Mouse (Mus musculus): Measurements from ENCODE around the gene Sdhaf1. TPM values are rescaled to one million over a fixed set of nuclear protein-coding genes. Genes with fewer than 3 reads are reported as not detected.

The Sdhaf1 gene
- polyA plus RNA-seq, 1 experiment from 2014 or later = 4.6 TPM

DNA sequence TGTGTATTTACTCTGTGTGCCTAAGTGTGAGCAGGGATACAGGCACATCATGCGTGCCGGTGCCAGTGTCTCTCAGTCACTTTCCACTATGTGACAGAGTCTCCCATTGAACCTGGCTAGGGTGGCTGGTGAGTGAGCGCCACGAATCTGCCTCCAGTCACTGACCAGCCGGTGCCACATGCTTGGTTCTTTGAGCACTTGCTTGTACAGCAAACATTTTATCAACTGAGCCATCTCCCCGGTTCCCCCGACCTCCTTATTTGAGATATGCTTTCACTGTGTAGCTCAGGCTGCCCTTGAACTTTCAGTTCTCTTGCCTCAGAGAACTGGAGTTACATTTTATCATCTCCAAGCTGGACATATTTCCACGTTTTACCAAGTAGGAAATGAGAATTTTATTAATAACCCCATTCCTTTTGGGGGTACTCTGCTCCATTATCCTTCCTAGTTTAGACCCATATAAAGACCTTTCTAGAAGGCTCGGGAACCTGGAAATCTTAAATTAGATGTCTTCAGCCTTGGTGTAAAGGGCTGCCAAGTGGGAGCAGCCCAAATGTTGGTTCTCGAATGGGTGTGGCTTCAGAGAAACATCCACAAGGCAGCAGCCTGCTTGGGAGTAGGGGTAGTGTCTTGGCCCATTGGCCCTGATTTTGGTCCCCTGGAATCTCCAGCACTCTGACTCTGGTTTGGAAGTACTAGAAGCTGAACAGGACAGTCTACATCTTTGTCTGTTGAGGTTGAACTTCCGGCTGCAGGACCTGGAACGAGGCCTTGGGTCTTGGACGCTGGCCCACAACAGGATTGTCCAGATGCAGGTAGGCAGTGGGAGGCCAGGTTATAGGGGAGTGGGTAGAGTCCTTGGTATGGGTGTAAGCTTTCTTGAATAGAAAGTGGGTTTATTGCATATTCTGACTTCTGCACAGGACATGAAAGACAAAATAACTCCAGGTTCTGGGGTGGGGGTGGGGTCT is 7.9 kb downstream of the Sdhaf1 start:
- H3K27ac ChIP-seq = no peak overlapping the region
- H3K4me3 ChIP-seq (ENCODE audit: inconsistent target) = no peak overlapping the region
- no peaks in the 10 kb centered on the region for H3K79me2 ChIP-seq (ENCODE audit: inconsistent target)
- H3K36me3 ChIP-seq (ENCODE audit: inconsistent target) = 0 out of 2 replicates have a peak, but pooled peaks cover 8% of the 10 kb centered on the region
- 88% methylated on average over 13 of the region's 13 CpGs for WGBS (ENCODE audit: missing documents)

- 0 out of 2 replicates have a peak, but pooled peaks cover 8% of the 10 kb centered on the region for H3K36me3 ChIP-seq (ENCODE audit: inconsistent target)
- H3K79me2 ChIP-seq (ENCODE audit: inconsistent target) = no peaks in the 10 kb centered on the region
- no peak within 1 kb of the TSS for H3K27ac ChIP-seq
- no peak within 1 kb of the TSS for H3K4me3 ChIP-seq (ENCODE audit: inconsistent target)
- WGBS (ENCODE audit: missing documents) = 60% methylated on average over 8 of the region's 9 CpGs
These were observed 9.0 kb downstream of the Sdhaf1 start, which contains the start of gene Syne4 for GRCm38 (mm10) chr7:30314721-30315155. Syne4 (plus strand) TSS chr7:30314807.

DNA sequence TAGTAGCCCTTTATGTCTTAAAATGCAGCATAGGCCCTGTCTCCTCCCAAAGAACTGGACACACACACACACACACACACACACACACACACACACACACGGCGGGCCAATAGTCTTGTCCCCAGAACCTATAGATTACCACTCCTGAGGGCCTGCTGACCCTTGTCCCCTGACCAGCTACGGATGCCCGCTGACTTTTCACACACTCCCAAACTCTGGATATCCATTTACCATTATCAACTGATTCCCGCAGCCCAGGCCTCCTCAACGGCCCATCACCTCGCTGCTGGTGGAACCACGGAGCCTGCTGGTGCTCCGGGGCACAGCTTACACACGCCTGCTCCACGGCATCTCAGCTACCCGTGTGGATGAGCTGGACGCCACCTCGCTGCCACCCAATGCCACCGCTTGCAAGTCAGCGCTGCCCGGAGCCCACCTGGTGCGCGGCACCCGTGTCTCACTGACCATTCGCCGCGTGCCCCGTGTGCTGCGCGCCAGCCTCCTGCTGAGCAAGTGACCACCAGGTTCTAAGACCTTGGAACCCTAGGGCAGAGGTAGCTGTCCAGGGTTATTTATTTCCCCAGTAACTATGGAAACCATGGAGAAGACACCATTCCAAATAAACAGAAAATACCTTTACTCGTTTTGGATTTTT is 9.9 kb downstream of the Sdhaf1 start:
- Histone ChIP-seq H3K79me2 (ENCODE audit: inconsistent target) (peaks cover 3% of the 10 kb centered on the region; the same call in 1 of the 2 replicates), H3K36me3 (ENCODE audit: inconsistent target) (0 out of 2 replicates have a peak, but pooled peaks cover 8% of the 10 kb centered on the region), H3K4me3 (ENCODE audit: inconsistent target) (no peak overlapping the region), H3K27ac (no peak overlapping the region)
- 93% methylated on average over 26 of the region's 27 CpGs for WGBS (ENCODE audit: missing documents)

GRCm38 (mm10) chr7:30310136-30310535 is 13.6 kb downstream of the Sdhaf1 start:
- H3K27ac ChIP-seq = no peak overlapping the region
- WGBS (ENCODE audit: missing documents) = 86% methylated on average over 12 of the region's 12 CpGs
- peaks cover 4% of the 10 kb centered on the region; the same call in 1 of the 2 replicates for H3K79me2 ChIP-seq (ENCODE audit: inconsistent target)
- H3K36me3 ChIP-seq (ENCODE audit: inconsistent target) = 0 out of 2 replicates have a peak, but pooled peaks cover 8% of the 10 kb centered on the region
- no peak overlapping the region for H3K4me3 ChIP-seq (ENCODE audit: inconsistent target)

DNA sequence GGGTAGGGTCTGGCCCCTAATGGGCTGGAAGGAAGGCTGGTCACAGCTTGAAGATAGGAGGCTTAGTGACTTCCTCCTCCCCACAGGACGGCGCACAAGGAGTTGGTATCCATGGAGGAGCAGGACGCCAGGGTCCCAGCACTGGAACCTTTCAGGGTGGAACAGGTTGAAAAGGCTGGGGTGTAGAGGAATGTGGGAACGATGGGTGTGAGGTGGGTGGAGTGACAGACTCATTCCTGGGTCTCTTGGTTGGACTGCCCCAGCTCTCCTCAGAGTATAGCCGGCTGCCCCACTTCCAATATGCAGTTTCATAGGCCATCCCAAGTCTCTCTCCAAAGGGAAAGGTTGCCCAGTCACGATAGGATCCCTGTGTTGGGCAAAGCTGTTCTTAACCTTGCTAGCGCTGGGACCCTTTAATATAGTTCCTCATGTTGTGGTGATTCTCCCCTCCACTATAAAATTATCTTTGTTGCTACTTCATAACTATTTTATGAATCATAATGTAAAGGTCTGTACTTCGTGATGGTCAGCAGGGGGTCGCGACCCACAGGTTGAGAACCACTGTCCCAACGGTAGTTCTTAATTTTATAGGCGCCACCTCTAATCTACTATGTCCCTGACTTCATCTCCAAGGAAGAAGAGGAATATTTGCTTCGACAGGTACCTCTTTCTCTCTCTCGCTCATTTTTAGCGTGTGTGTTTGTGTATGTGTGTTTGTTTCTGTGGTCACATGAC is 14.1 kb downstream of the Sdhaf1 start:
- WGBS (ENCODE audit: missing documents) = 63% methylated on average over 15 of the region's 15 CpGs
- Histone ChIP-seq H3K4me3 (ENCODE audit: inconsistent target) (peak overlapping the region; percentile 96), H3K36me3 (ENCODE audit: inconsistent target) (0 out of 2 replicates have a peak, but pooled peaks cover 8% of the 10 kb centered on the region), H3K27ac (peak overlapping the region; percentile 21; the same call in 1 of the 2 replicates), H3K79me2 (ENCODE audit: inconsistent target) (peaks cover 4% of the 10 kb centered on the region; the same call in 1 of the 2 replicates)

GRCm38 (mm10) chr7:30308076-30309005 is 15.4 kb downstream of the Sdhaf1 start, which contains the start of gene Alkbh6:
Alkbh6 (plus strand) TSS chr7:30308717.
- peak within 1 kb of the TSS; percentile 96 for H3K4me3 ChIP-seq (ENCODE audit: inconsistent target)
- peaks cover 4% of the 10 kb centered on the region; the same call in 1 of the 2 replicates for H3K79me2 ChIP-seq (ENCODE audit: inconsistent target)
- 0 out of 2 replicates have a peak, but pooled peaks cover 8% of the 10 kb centered on the region for H3K36me3 ChIP-seq (ENCODE audit: inconsistent target)
- peak within 1 kb of the TSS; percentile 31 for H3K27ac ChIP-seq
- WGBS (ENCODE audit: missing documents) = 6% methylated on average over 27 of the region's 27 CpGs

DNA sequence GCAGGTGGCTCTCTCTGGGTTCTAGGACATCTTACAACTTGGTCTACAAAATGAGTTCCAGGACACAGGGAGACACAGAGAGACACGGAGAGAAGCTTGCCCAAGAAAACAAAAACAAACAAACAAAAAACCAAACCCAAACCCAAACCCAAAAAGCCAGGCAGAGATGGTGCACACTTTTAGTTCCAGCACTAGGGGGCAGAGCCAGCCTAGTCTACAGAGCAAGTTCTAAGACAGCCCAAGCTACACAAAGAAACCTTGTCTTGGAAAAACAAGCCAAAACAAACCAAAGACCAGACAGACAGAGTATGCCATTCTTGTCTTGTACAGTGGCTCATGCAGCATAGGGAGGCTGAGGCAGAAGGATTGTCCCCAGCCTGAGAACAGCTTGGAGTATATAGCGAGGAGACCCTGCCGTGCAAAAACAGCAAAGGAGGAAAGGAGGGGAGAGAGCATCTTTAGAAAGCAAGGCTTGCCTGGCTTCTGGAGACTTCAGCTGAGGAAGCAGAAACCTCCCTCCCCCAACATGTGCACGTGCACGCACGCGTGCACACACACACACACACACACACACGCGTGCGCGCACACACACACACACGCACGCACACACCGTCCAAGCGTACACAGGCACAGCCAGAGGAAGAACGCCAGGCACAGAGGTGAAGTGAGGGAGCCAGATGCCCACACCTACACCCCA is 17.5 kb downstream of the Sdhaf1 start:
- H3K27ac ChIP-seq = no peak overlapping the region
- peaks cover 4% of the 10 kb centered on the region; the same call in 1 of the 2 replicates for H3K79me2 ChIP-seq (ENCODE audit: inconsistent target)
- no peaks in the 10 kb centered on the region for H3K36me3 ChIP-seq (ENCODE audit: inconsistent target)
- 90% methylated on average over 9 of the region's 16 CpGs for WGBS (ENCODE audit: missing documents)
- H3K4me3 ChIP-seq (ENCODE audit: inconsistent target) = no peak overlapping the region

DNA sequence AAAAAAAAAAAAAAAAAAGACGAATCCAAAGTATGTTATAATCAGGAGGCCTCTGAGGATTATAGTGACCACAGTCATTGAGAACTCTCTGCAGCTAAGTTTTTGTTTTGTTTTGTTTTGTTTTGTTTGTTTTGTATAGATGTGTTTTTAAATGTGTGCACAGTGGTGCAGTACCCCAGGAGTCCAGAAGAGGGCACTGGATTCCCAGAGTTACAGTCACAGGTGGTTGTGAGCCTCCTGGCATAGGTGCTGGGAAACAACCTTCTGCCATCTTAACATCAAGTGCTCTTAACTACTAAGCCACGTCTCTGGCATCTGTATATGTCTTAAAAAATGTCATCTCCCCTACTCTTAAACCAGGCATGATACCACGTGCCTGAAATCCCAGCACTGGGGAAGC is 22.8 kb downstream of the Sdhaf1 start:
- H3K79me2 ChIP-seq (ENCODE audit: inconsistent target) = no peaks in the 10 kb centered on the region
- H3K4me3 ChIP-seq (ENCODE audit: inconsistent target) = no peak overlapping the region
- WGBS (ENCODE audit: missing documents) = 80% methylated on average over 2 of the region's 3 CpGs
- H3K36me3 ChIP-seq (ENCODE audit: inconsistent target) = no peaks in the 10 kb centered on the region
- H3K27ac ChIP-seq = no peak overlapping the region

DNA sequence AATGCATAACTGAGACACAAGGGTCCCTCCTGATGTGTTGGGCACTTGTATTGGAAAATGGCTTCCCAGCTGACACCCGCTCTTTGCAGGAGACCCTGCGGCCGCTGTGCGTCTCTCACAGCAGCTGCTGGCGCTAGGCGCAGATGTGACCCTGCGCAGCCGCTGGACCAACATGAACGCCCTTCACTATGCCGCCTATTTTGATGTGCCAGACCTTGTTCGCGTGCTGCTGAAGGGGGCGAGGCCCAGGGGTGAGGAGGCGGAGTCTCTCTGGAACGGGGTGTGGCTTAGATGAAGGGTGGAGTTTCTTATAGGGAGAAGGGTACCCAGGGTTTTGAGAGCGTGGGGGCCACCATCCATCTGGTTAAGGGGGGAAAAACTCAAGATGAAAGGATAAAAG is 26.4 kb downstream of the Sdhaf1 start:
- no peaks in the 10 kb centered on the region for H3K79me2 ChIP-seq (ENCODE audit: inconsistent target)
- WGBS (ENCODE audit: missing documents) = 92% methylated on average over 14 of the region's 16 CpGs
- no peaks in the 10 kb centered on the region for H3K36me3 ChIP-seq (ENCODE audit: inconsistent target)
- no peak overlapping the region for H3K4me3 ChIP-seq (ENCODE audit: inconsistent target)
- H3K27ac ChIP-seq = no peak overlapping the region

GRCm38 (mm10) chr7:30296816-30297215 is 26.9 kb downstream of the Sdhaf1 start:
- Histone ChIP-seq H3K27ac (no peak overlapping the region), H3K36me3 (ENCODE audit: inconsistent target) (no peaks in the 10 kb centered on the region), H3K4me3 (ENCODE audit: inconsistent target) (no peak overlapping the region), H3K79me2 (ENCODE audit: inconsistent target) (no peaks in the 10 kb centered on the region)
- 92% methylated on average over 11 of the region's 15 CpGs for WGBS (ENCODE audit: missing documents)

- Histone ChIP-seq H3K4me3 (ENCODE audit: inconsistent target) (no peak overlapping the region), H3K36me3 (ENCODE audit: inconsistent target) (no peaks in the 10 kb centered on the region), H3K27ac (no peak overlapping the region), H3K79me2 (ENCODE audit: inconsistent target) (no peaks in the 10 kb centered on the region)
- 82% methylated on average over 10 of the region's 10 CpGs for WGBS (ENCODE audit: missing documents)
These were observed 28.6 kb downstream of the Sdhaf1 start for GRCm38 (mm10) chr7:30295103-30295502.

GRCm38 (mm10) chr7:30294296-30294695 is 29.4 kb downstream of the Sdhaf1 start:
- Histone ChIP-seq H3K4me3 (ENCODE audit: inconsistent target) (no peak overlapping the region), H3K27ac (no peak overlapping the region), H3K36me3 (ENCODE audit: inconsistent target) (no peaks in the 10 kb centered on the region), H3K79me2 (ENCODE audit: inconsistent target) (no peaks in the 10 kb centered on the region)
- WGBS (ENCODE audit: missing documents) = 84% methylated on average over 5 of the region's 5 CpGs

- Histone ChIP-seq H3K4me3 (ENCODE audit: inconsistent target) (no peak overlapping the region), H3K36me3 (ENCODE audit: inconsistent target) (no peaks in the 10 kb centered on the region), H3K27ac (no peak overlapping the region), H3K79me2 (ENCODE audit: inconsistent target) (no peaks in the 10 kb centered on the region)
- WGBS (ENCODE audit: missing documents) = 89% methylated on average over 13 of the region's 13 CpGs
These were observed 29.9 kb downstream of the Sdhaf1 start for GRCm38 (mm10) chr7:30293795-30294194.

Measured in macrophage (primary cell).